Mouse (Mus musculus) thymus, postnatal 14 days (tissue): ENCODE measurements around the gene Rai1.
A peak's percentile ranks its signal among the peaks of the same experiment; 100 is the strongest.

ENCODE experiments used
- DNase-seq: peaks from one replicate; pipeline ENCODE4 v3.0.0; 2021

Gene Rai1

GRCm38 (mm10) chr11:60094909-60095810 lies 9.7 kb upstream of the Rai1 start:
- DNase-seq, result peak; percentile 58

- DNase-seq, result peak; percentile 89
Observed at GRCm38 (mm10) chr11:60099555-60100186, 5.1 kb upstream of the Rai1 start.

- DNase-seq, result peak; percentile 47
Observed at GRCm38 (mm10) chr11:60100827-60101555, 3.8 kb upstream of the Rai1 start.

GRCm38 (mm10) chr11:60101986-60102385 lies 2.8 kb upstream of the Rai1 start:
- no peak for DNase-seq

GRCm38 (mm10) chr11:60102664-60103063 lies 2.1 kb upstream of the Rai1 start:
- peak; percentile 34 for DNase-seq

GRCm38 (mm10) chr11:60103567-60103966 lies 1.2 kb upstream of the Rai1 start:
- DNase-seq, result no peak

GRCm38 (mm10) chr11:60105593-60106542 lies 1.1 kb downstream of the Rai1 start:
- DNase-seq, result peak; percentile 78

- DNase-seq, result peak; percentile 58
Observed at GRCm38 (mm10) chr11:60106543-60107110, 1.8 kb downstream of the Rai1 start.

GRCm38 (mm10) chr11:60107449-60107848 lies 2.6 kb downstream of the Rai1 start:
- DNase-seq, result no peak

- DNase-seq, result peak; percentile 54
Observed at GRCm38 (mm10) chr11:60108631-60109172, 3.9 kb downstream of the Rai1 start.

- DNase-seq, result no peak
Observed at GRCm38 (mm10) chr11:60110386-60110785, 5.6 kb downstream of the Rai1 start.

GRCm38 (mm10) chr11:60111576-60111975 lies 6.8 kb downstream of the Rai1 start:
- no peak for DNase-seq

- no peak for DNase-seq
Observed at GRCm38 (mm10) chr11:60113624-60114023, 8.8 kb downstream of the Rai1 start.

- peak; percentile 79 for DNase-seq
Observed at GRCm38 (mm10) chr11:60114296-60115023, 9.6 kb downstream of the Rai1 start.

- DNase-seq, result peak; percentile 98
Observed at GRCm38 (mm10) chr11:60115024-60115538, 10.3 kb downstream of the Rai1 start.

GRCm38 (mm10) chr11:60115638-60116276 lies 10.9 kb downstream of the Rai1 start:
- DNase-seq, result peak; percentile 35

GRCm38 (mm10) chr11:60120586-60121262 lies 15.9 kb downstream of the Rai1 start:
- no peak for DNase-seq

GRCm38 (mm10) chr11:60122611-60123010 lies 17.8 kb downstream of the Rai1 start:
- DNase-seq, result no peak

GRCm38 (mm10) chr11:60127048-60127447 lies 22.2 kb downstream of the Rai1 start:
- no peak for DNase-seq
